ENCODE assay signal across 21 mouse cellular contexts in the genomic region with DNA sequence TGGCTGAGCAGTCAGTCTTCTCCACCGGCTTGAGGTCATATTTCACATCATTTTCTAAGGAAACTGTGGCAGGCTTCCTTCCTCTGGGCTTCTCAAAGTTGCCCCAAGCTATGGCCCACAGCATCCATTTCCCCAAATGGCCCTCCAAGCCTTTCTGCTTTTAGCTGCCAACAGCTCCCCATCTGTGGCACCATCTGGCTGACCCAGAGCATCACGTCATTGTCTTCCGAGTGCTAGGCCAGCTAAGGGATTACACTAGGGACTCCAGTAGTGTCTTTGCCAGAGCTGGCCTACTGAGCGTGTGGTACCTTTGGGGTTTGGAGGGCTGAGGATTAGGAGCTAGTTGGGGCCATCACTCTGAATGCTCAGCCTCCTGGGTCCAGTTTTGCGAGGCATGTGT. TPM values are rescaled to one million over a fixed set of nuclear protein-coding genes. Genes with fewer than 3 reads are reported as not detected.
DNase-seq lines count a peak whose midpoint lies in the region; ATAC-seq lines count a peak whose summit lies in the region.
"Had no signal": no experiment of that assay in that cellular context is flagged by ENCODE, and none has a peak within 500 bp of the region (broad histone marks: within the 10 kb centered on the region; RNA-seq: fewer than 3 reads in every experiment).

No protein-coding gene starts in this region.

- no peak overlapping the region for H3K27ac ChIP-seq in heart, embryonic 12.5 days (ENCODE audit: poor library complexity, severe bottlenecking)
- H3K27ac ChIP-seq: embryonic facial prominence, embryonic 12.5 days; forebrain, embryonic 15.5 days; heart, embryonic 10.5 days; heart, embryonic 15.5 days; hindbrain, embryonic 14.5 days had no signal

- DNase-seq in cerebellum, adult 18-20 months = peak; percentile 40 to 42
- no peak for DNase-seq in cerebellum, postnatal 4 days (ENCODE audit: low spot score in 2 of 2)
- DNase-seq in left cerebral cortex, postnatal 4 days = peak; percentile 56
- no peak for DNase-seq in left cerebral cortex, postnatal 25 days (ENCODE audit: low spot score in 2 of 2)
- DNase-seq in cerebellum, postnatal 14 days = peak; percentile 35 to 40
- DNase-seq in layer of hippocampus, postnatal 36 days = no peak
- DNase-seq: adrenal gland, postnatal 10 days; embryo, embryonic 11 days; gastrocnemius, postnatal 10 days; heart, adult 18-20 months; heart, postnatal 14 days had no signal

- H3K4me2 ChIP-seq in heart, embryonic 12.5 days = no peak overlapping the region
- H3K4me2 ChIP-seq: embryonic facial prominence, embryonic 12.5 days; forebrain, embryonic 15.5 days; heart, embryonic 15.5 days; hindbrain, embryonic 14.5 days had no signal

- intact Hi-C loops in left cerebral cortex, postnatal 4 days (cut with DNase I) = loop anchor here (10.0 kb wide), 1 partner anchor 58 kb away; no protein-coding TSS in a partner anchor
- intact Hi-C loops in left cerebral cortex, postnatal 25 days (cut with DNase I) = no loop called here

- H3K4me1 ChIP-seq in heart, embryonic 12.5 days (replicated peaks) = peaks cover 10% of the 10 kb centered on the region; the same call in 1 of the 2 replicates
- H3K4me1 ChIP-seq: forebrain, embryonic 15.5 days; heart, embryonic 15.5 days had no signal

- no peak for ATAC-seq in heart, embryonic 12.5 days (ENCODE audit: insufficient number of reproducible peaks, low FRiP score)
- ATAC-seq: forebrain, embryonic 15.5 days; intestine, embryonic 16.5 days had no signal

- H3K9ac ChIP-seq in heart, embryonic 12.5 days = no peak overlapping the region
- H3K9ac ChIP-seq: embryonic facial prominence, embryonic 12.5 days; forebrain, embryonic 15.5 days; heart, embryonic 15.5 days; hindbrain, embryonic 14.5 days had no signal

- no peaks in the 10 kb centered on the region for H3K9me3 ChIP-seq in heart, embryonic 12.5 days (replicated peaks)
- H3K9me3 ChIP-seq: embryonic facial prominence, embryonic 12.5 days; forebrain, embryonic 15.5 days; heart, embryonic 10.5 days; heart, embryonic 15.5 days had no signal

- H3K36me3 ChIP-seq in heart, embryonic 12.5 days = no peaks in the 10 kb centered on the region
- H3K36me3 ChIP-seq: embryonic facial prominence, embryonic 12.5 days; forebrain, embryonic 15.5 days; heart, embryonic 10.5 days; heart, embryonic 15.5 days had no signal

- WGBS in heart, embryonic 12.5 days = 82% methylated on average over 5 of the region's 5 CpGs

- no peaks in the 10 kb centered on the region; the same call in 1 of the 2 replicates for H3K27me3 ChIP-seq in heart, embryonic 12.5 days (replicated peaks)
- H3K27me3 ChIP-seq: embryonic facial prominence, embryonic 12.5 days; forebrain, embryonic 15.5 days; heart, embryonic 15.5 days had no signal

- H3K4me3 ChIP-seq in heart, embryonic 12.5 days = no peak overlapping the region
- H3K4me3 ChIP-seq: embryonic facial prominence, embryonic 12.5 days; forebrain, embryonic 15.5 days; heart, embryonic 10.5 days; heart, embryonic 15.5 days had no signal

RNA-seq across cellular contexts. Expression of gene Vwa2, which starts 18.5 kb away (rescaled TPM):
- total RNA-seq in left cerebral cortex, postnatal 4 days (2021) = under 1 TPM; 0.14 to 0.36 TPM
- total RNA-seq in left cerebral cortex, postnatal 25 days (2021) = not detected
- 0.22 and 0.23 TPM in 2 replicates for polyA plus RNA-seq in heart, embryonic 12.5 days (2016; fragmentation: Nextera tagmentation; extraction: Ambion mirVana)
- total RNA-seq in layer of hippocampus, postnatal 36 days (2021) = not detected
- total RNA-seq: adrenal gland, postnatal 10 days; common myeloid progenitor, adult 5-6 weeks; gastrocnemius, postnatal 10 days; heart, adult 18-20 months; heart, postnatal 14 days; hematopoietic stem cell, adult 5-6 weeks; MEL had no signal

Comparison
In these comparisons a context has a peak if more than half of its experiments do, and no peak if none do; other contexts are left out.
1. DNase-seq: peak in cerebellum, adult 18-20 months (2 of 2), left cerebral cortex, postnatal 4 days (single experiment) and cerebellum, postnatal 14 days (2 of 2); none in cerebellum, postnatal 4 days (0 of 2), left cerebral cortex, postnatal 25 days (0 of 2) and layer of hippocampus, postnatal 36 days (0 of 2).